Mouse (Mus musculus) heart, embryonic 15.5 days (tissue): ENCODE measurements around the gene Kdr. TPM values are rescaled to one million over a fixed set of nuclear protein-coding genes. Genes with fewer than 3 reads are reported as not detected.

Experiments used
- ATAC-seq: fragments of 200-750 bp; cut with Nextera tagmentation; replicated peaks from 2 replicates; pipeline ENCODE4 v1.8.0; 2017; ENCODE audit warnings: low read depth, moderate TSS enrichment; ENCODE audit not compliant: insufficient number of reproducible peaks, insufficient read depth, low FRiP score
- H3K27ac ChIP-seq: fragments of 300-500 bp; sonication (generic); 2 replicates; pipeline ENCODE4 v1.5.1; 2015; ENCODE audit warnings: mild to moderate bottlenecking, inconsistent platforms
- H3K27me3 ChIP-seq: fragments of 300-500 bp; sonication (generic); 2 replicates; pipeline ENCODE4 v1.6.1; 2015; ENCODE audit warnings: inconsistent platforms
- H3K36me3 ChIP-seq: fragments of 300-500 bp; sonication (generic); 2 replicates; pipeline ENCODE4 v1.6.1; 2015; ENCODE audit warnings: mild to moderate bottlenecking, inconsistent platforms
- H3K4me1 ChIP-seq: fragments of 300-500 bp; sonication (generic); replicated peaks from 2 replicates; pipeline ENCODE4 v1.6.1; 2015; ENCODE audit warnings: inconsistent platforms
- H3K4me2 ChIP-seq: fragments of 300-500 bp; sonication (generic); 2 replicates; pipeline ENCODE4 v1.6.1; 2015; ENCODE audit warnings: inconsistent platforms, mild to moderate bottlenecking, moderate library complexity
- H3K4me3 ChIP-seq: fragments of 300-500 bp; sonication (generic); 2 replicates; pipeline ENCODE4 v1.5.1; 2015; ENCODE audit warnings: mild to moderate bottlenecking, inconsistent platforms
- H3K9ac ChIP-seq: fragments of 300-500 bp; sonication (generic); 2 replicates; pipeline ENCODE4 v1.6.1; 2015; ENCODE audit warnings: mild to moderate bottlenecking, inconsistent platforms
- H3K9me3 ChIP-seq: fragments of 300-500 bp; sonication (generic); replicated peaks from 2 replicates; pipeline ENCODE4 v1.6.1; 2016; ENCODE audit warnings: inconsistent platforms
- WGBS: fragments of 180-500 bp; shearing (Covaris S2); methylation state at CpG from one replicate; pipeline ENCODE4 v1.1.7; 2015; ENCODE audit warnings: mixed read lengths; 5-methylcytosine and 5-hydroxymethylcytosine counted together
- microRNA-seq: library from miRNA; unstranded; fragments of <30 nt; microRNA quantifications from one replicate; pipeline ENCODE4, GENCODE M21; 2016
- polyA plus RNA-seq: library from polyadenylated mRNA; unstranded; fragments of >200 nt; fragmentation: Nextera tagmentation; extraction: Ambion mirVana; gene quantifications from 2 replicates; pipeline ENCODE4 v1.2.1, GENCODE M21; 2015

Gene Kdr
- polyA plus RNA-seq, 1 experiment from 2014 or later, result 35.4 TPM

- WGBS, result 15% methylated on average over 16 of the region's 16 CpGs
- peak overlapping the region; percentile 37 for H3K4me2 ChIP-seq
These were observed 77.9 kb downstream of the Kdr start for GRCm38 (mm10) chr5:75900231-75900920.

GRCm38 (mm10) chr5:75895351-75895750 lies 82.9 kb downstream of the Kdr start:
- ATAC-seq, result no peak
- no peak overlapping the region for H3K27ac ChIP-seq
- no peak overlapping the region for H3K4me3 ChIP-seq
- H3K4me1 ChIP-seq, result peaks cover 11% of the 10 kb centered on the region
- no peak overlapping the region for H3K9ac ChIP-seq
- no peaks in the 10 kb centered on the region for H3K27me3 ChIP-seq
- H3K4me2 ChIP-seq, result no peak overlapping the region
- WGBS, result 79% methylated on average over 3 of the region's 3 CpGs
- H3K9me3 ChIP-seq, result no peaks in the 10 kb centered on the region
- H3K36me3 ChIP-seq, result no peaks in the 10 kb centered on the region

More at GRCm38 (mm10) chr5:75900231-75900920, 77.9 kb downstream of the Kdr start:
- ATAC-seq, result no peak; the same call in 1 of the 2 replicates
- no peak overlapping the region for H3K9ac ChIP-seq
- peaks cover 19% of the 10 kb centered on the region for H3K4me1 ChIP-seq
- no peaks in the 10 kb centered on the region for H3K27me3 ChIP-seq
- H3K36me3 ChIP-seq, result no peaks in the 10 kb centered on the region
- peak overlapping the region; percentile 65 for H3K27ac ChIP-seq
- 0 out of 2 replicates have a peak overlapping the region, but pooled peaks have one; percentile 3 for H3K4me3 ChIP-seq
- no peaks in the 10 kb centered on the region for H3K9me3 ChIP-seq

GRCm38 (mm10) chr5:75892956-75893471 lies 85.2 kb downstream of the Kdr start:
- H3K4me1 ChIP-seq, result 0 out of 2 replicates have a peak, but pooled peaks cover 2% of the 10 kb centered on the region
- 57% methylated on average over 6 of the region's 6 CpGs for WGBS
- ATAC-seq, result no peak

More at GRCm38 (mm10) chr5:75892956-75893471, 85.2 kb downstream of the Kdr start:
- H3K4me2 ChIP-seq, result no peak overlapping the region
- no peak overlapping the region for H3K4me3 ChIP-seq
- no peaks in the 10 kb centered on the region for H3K27me3 ChIP-seq
- H3K9me3 ChIP-seq, result no peaks in the 10 kb centered on the region
- H3K9ac ChIP-seq, result no peak overlapping the region
- no peak overlapping the region for H3K27ac ChIP-seq
- no peaks in the 10 kb centered on the region for H3K36me3 ChIP-seq

Small RNA genes lying within 50 kb of the gene (microRNA-seq; reads per million reads assigned to microRNA genes)
- not detected for gene Gm25374

Other genes starting within 250 kb of the Kdr start
- 25.8 and 32.3 TPM in 2 replicates for gene Srd5a3, start 161.8 kb upstream of the Kdr start, polyA plus RNA-seq
- 62.7 and 72.2 TPM in 2 replicates for gene Tmem165, start 205.4 kb upstream of the Kdr start, polyA plus RNA-seq